In genomic region chr5:30925217-30925616, GRCm38 (mm10) we compare ENCODE assay signal across 25 mouse cellular contexts. TPM values are rescaled to one million over a fixed set of nuclear protein-coding genes. Genes with fewer than 3 reads are reported as not detected.
A peak's percentile ranks its signal among the peaks of the same experiment; 100 is the strongest.
DNase-seq lines count a peak whose midpoint lies in the region; ATAC-seq lines count a peak whose summit lies in the region.
"Had no signal": no experiment of that assay in that cellular context is flagged by ENCODE, and none has a peak within 500 bp of the region (broad histone marks: within the 10 kb centered on the region; RNA-seq: fewer than 3 reads in every experiment).

No protein-coding gene starts in this region.

- no peaks in the 10 kb centered on the region for H3K9me3 ChIP-seq in kidney, embryonic 16.5 days (ENCODE audit: low read length)
- no peaks in the 10 kb centered on the region for H3K9me3 ChIP-seq in embryonic facial prominence, embryonic 10.5 days
- H3K9me3 ChIP-seq: forebrain, embryonic 13.5 days; midbrain, embryonic 15.5 days; neural tube, embryonic 12.5 days; stomach, embryonic 15.5 days had no signal

- WGBS in kidney, embryonic 16.5 days = 88% methylated on average over 5 of the region's 5 CpGs
- whole genome bisulfite sequencing in embryonic facial prominence, embryonic 10.5 days = 92% methylated on average over 5 of the region's 5 CpGs

- no peak overlapping the region for H3K9ac ChIP-seq in kidney, embryonic 16.5 days (replicated peaks; ENCODE audit: low read length)
- H3K9ac ChIP-seq: forebrain, embryonic 13.5 days; liver, embryonic 14.5 days; midbrain, embryonic 15.5 days; neural tube, embryonic 12.5 days; stomach, embryonic 15.5 days had no signal

- no peak overlapping the region for H3K4me2 ChIP-seq in kidney, embryonic 16.5 days (replicated peaks; ENCODE audit: low read depth, low read length)
- H3K4me2 ChIP-seq: forebrain, embryonic 13.5 days; heart, embryonic 11.5 days; midbrain, embryonic 15.5 days; neural tube, embryonic 12.5 days; stomach, embryonic 15.5 days had no signal

- ATAC-seq in kidney, embryonic 16.5 days (ENCODE audit: low FRiP score, low TSS enrichment) = no peak
- ATAC-seq: forebrain, embryonic 13.5 days; hindbrain, postnatal 0 days; midbrain, embryonic 15.5 days had no signal

- H3K4me1 ChIP-seq in kidney, embryonic 16.5 days (ENCODE audit: insufficient read depth, low read length) = peaks cover 24% of the 10 kb centered on the region
- H3K4me1 ChIP-seq in embryonic facial prominence, embryonic 10.5 days = peaks cover 35% of the 10 kb centered on the region

- H3K4me3 ChIP-seq in kidney, embryonic 16.5 days (ENCODE audit: low read length) = no peak overlapping the region
- no peak overlapping the region for H3K4me3 ChIP-seq in embryonic facial prominence, embryonic 10.5 days
- H3K4me3 ChIP-seq: forebrain, embryonic 13.5 days; midbrain, embryonic 15.5 days; neural tube, embryonic 12.5 days; stomach, embryonic 15.5 days had no signal

- H3K27ac ChIP-seq in kidney, embryonic 16.5 days (ENCODE audit: low read length) = no peak overlapping the region
- H3K27ac ChIP-seq in embryonic facial prominence, embryonic 10.5 days (replicated peaks) = no peak overlapping the region
- H3K27ac ChIP-seq: forebrain, embryonic 13.5 days; hindbrain, postnatal 0 days; liver, embryonic 14.5 days; midbrain, embryonic 15.5 days; neural tube, embryonic 12.5 days; stomach, embryonic 15.5 days had no signal

- no peaks in the 10 kb centered on the region for H3K27me3 ChIP-seq in kidney, embryonic 16.5 days (ENCODE audit: insufficient read depth, low read length)
- 0 out of 2 replicates have a peak, but pooled peaks cover 7% of the 10 kb centered on the region for H3K27me3 ChIP-seq in embryonic facial prominence, embryonic 10.5 days (replicated peaks; ENCODE audit: low read depth, poor library complexity, severe bottlenecking)
- H3K27me3 ChIP-seq: forebrain, embryonic 13.5 days; midbrain, embryonic 15.5 days; neural tube, embryonic 12.5 days; stomach, embryonic 15.5 days had no signal

- peak; percentile 83 for DNase-seq in kidney, adult 18-20 months
- peak; percentile 95 for DNase-seq in kidney, adult 9 months
- peak; percentile 79 to 94 for DNase-seq in kidney, postnatal 25 days
- peak; percentile 54 for DNase-seq in lung, postnatal 36 days
- no peak for DNase-seq in spleen, postnatal 36 days (ENCODE audit: low spot score in 2 of 2)
- no peak for DNase-seq in embryonic facial prominence, embryonic 10.5 days (ENCODE audit: low spot score)
- DNase-seq: adrenal gland, adult 2 months; cerebellum, adult 11 months; cerebellum, postnatal 25 days; embryo, embryonic 11 days; gastrocnemius, postnatal 10 days; heart, postnatal 10 days; layer of hippocampus, adult 9-11 months; retina, postnatal 1 day; right cerebral cortex, postnatal 25 days; thymus, adult 18-20 months; thymus, postnatal 36 days had no signal

- peaks cover 4% of the 10 kb centered on the region; the same call in 1 of the 2 replicates for H3K36me3 ChIP-seq in kidney, embryonic 16.5 days (ENCODE audit: insufficient read depth, low read length)
- H3K36me3 ChIP-seq in embryonic facial prominence, embryonic 10.5 days (replicated peaks) = peaks cover 9% of the 10 kb centered on the region
- H3K36me3 ChIP-seq: midbrain, embryonic 15.5 days; neural tube, embryonic 12.5 days had no signal

RNA-seq across cellular contexts. Expression of gene Khk, which starts 4.0 kb away (rescaled TPM):
- 38.8 and 41.4 TPM in 2 replicates for polyA plus RNA-seq in kidney, embryonic 16.5 days (2015; fragmentation: Nextera tagmentation; extraction: Ambion mirVana)
- 8.1 and 9.9 TPM in 2 replicates for polyA plus RNA-seq in embryonic facial prominence, embryonic 10.5 days (2016; fragmentation: Nextera tagmentation; extraction: Ambion mirVana)

RNA-seq across cellular contexts. Expression of gene Emilin1, which starts 12.0 kb away (rescaled TPM):
- 335 and 366 TPM in 2 replicates for polyA plus RNA-seq in kidney, embryonic 16.5 days (2015; fragmentation: Nextera tagmentation; extraction: Ambion mirVana)
- polyA plus RNA-seq in embryonic facial prominence, embryonic 10.5 days (2016; fragmentation: Nextera tagmentation; extraction: Ambion mirVana) = 158 and 162 TPM in 2 replicates

RNA-seq across cellular contexts. Expression of gene Ost4, which starts 17.6 kb away (rescaled TPM):
- polyA plus RNA-seq in kidney, embryonic 16.5 days (2015; fragmentation: Nextera tagmentation; extraction: Ambion mirVana) = 457 and 467 TPM in 2 replicates
- polyA plus RNA-seq in embryonic facial prominence, embryonic 10.5 days (2016; fragmentation: Nextera tagmentation; extraction: Ambion mirVana) = 399 and 407 TPM in 2 replicates

RNA-seq across cellular contexts. Expression of gene Cgref1, which starts 20.2 kb away (rescaled TPM):
- polyA plus RNA-seq in kidney, embryonic 16.5 days (2015; fragmentation: Nextera tagmentation; extraction: Ambion mirVana) = 17.9 and 20.3 TPM in 2 replicates
- polyA plus RNA-seq in embryonic facial prominence, embryonic 10.5 days (2016; fragmentation: Nextera tagmentation; extraction: Ambion mirVana) = 2.2 and 3.2 TPM in 2 replicates

RNA-seq across cellular contexts. Expression of gene Preb, which starts 34.9 kb away (rescaled TPM):
- 172 TPM in 2 replicates for polyA plus RNA-seq in kidney, embryonic 16.5 days (2015; fragmentation: Nextera tagmentation; extraction: Ambion mirVana)
- polyA plus RNA-seq in embryonic facial prominence, embryonic 10.5 days (2016; fragmentation: Nextera tagmentation; extraction: Ambion mirVana) = 142 and 150 TPM in 2 replicates

Comparison
In these comparisons a context has a peak if more than half of its experiments do, and no peak if none do; other contexts are left out.
1. DNase-seq: peak in kidney, adult 18-20 months (single experiment), kidney, adult 9 months (single experiment), kidney, postnatal 25 days (2 of 2) and lung, postnatal 36 days (single experiment); none in spleen, postnatal 36 days (0 of 2) and embryonic facial prominence, embryonic 10.5 days (single experiment).